Mouse (Mus musculus) adrenal gland, postnatal 4 days (tissue): ENCODE measurements at regions not wholly inside any gene's neighbourhood (a gene's known extent, or its start where the extent isn't known, plus 50 kb on each side); places are given as distances from the start of the nearest gene placed in this dataset.

ENCODE experiments used
- DNase-seq, 2 experiments: peaks; one replicate each; pipeline ENCODE4 v3.0.0; 2021 to 2022; ENCODE audit warnings: low spot score in 2 of 2, mixed read lengths in 2 of 2

DNA sequence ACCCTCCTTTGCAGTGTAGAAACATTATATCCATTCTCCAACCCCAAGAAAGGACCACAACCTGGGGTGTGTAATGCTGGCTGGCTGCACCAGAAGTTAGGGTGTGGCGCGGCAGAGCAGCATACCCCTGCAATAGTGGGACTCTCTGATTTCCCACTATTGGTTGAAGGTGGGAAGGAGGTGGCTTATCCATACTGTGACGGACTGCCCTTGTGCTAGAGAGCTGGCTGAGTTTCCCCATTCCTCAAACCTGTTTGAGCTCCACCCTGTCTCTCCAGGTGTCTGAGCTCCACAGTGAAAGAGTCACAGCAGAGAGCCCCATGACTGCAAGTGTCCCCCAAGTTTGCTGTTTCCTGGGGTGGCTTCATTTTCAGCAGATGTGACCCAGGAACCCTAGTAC, 79.6 kb downstream of the Sik1 start:
- DNase-seq: no peak

GRCm38 (mm10) chr17:31776949-31777607, 78.5 kb downstream of the Sik1 start:
- DNase-seq: no peak

- DNase-seq: no peak
These were observed 77.9 kb downstream of the Sik1 start for GRCm38 (mm10) chr17:31777751-31778150.

DNA sequence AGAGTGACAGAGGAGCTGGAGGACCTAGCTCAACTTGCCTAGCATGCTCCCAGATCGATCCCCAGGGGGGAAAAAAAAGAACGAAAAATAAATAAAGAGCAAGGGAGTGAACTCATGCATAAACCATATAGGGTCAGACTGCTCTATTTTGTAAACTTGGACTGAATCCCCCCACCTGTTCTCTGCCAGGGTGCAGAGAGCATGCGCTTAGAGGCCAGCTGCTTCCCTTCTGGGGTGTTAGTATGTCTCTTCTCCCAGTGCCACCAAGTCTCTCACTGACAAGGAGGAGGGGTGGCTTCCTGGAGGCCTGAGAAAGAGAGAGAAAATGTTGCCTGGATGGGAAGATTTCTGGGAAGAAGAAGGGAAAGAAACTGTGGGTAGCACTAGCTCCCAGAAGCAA, 76.1 kb downstream of the Sik1 start:
- DNase-seq: no peak

GRCm38 (mm10) chr17:31782251-31782650, 73.4 kb downstream of the Sik1 start:
- no peak for DNase-seq

DNA sequence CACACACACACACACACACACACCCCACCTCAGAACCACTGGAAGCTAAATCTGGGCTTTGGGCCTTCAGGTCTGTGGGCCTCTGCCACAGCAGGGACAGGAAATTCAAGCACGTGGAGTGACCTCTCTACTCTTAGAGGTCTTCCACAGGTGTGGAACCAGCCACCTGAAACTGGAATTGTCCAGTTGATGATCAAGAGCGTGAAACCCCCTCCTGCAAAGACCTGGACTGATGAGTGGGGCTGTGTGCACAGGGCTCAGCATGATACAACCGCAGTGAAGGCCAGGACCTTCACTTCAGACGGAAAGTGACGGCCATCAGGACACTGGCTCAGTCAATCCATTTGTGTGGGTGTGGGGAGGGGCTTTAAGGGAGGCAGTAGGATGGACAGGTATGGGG, 72.5 kb downstream of the Sik1 start:
- no peak for DNase-seq

GRCm38 (mm10) chr17:31788316-31788715, 67.3 kb downstream of the Sik1 start:
- DNase-seq: no peak

DNA sequence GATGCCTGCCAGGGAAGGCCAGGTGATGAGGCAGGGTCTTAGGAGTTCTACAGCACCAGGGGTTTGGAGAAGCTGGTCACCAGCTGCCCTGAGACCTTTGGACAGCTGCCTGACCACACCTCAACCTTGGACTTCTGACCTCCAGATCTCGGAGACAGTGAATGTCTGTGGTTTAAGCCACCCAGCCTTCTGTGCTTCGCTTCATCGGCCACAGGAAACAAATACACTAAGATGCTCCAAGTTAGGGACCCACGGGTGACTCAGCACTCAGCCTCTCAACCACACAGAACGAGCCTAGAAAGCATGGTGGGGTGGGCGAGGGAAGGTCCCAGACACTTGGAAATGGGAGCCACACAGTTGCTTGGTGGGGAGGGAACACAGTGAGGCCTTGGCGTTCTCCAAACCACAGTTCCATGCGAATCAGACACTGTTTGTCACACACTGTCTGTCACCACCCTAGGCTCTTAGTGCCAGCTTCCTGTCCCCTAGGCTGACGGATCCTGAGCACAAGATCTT, 66.5 kb downstream of the Sik1 start:
- no peak for DNase-seq

GRCm38 (mm10) chr17:31789906-31790279, 65.7 kb downstream of the Sik1 start:
- no peak for DNase-seq

DNA sequence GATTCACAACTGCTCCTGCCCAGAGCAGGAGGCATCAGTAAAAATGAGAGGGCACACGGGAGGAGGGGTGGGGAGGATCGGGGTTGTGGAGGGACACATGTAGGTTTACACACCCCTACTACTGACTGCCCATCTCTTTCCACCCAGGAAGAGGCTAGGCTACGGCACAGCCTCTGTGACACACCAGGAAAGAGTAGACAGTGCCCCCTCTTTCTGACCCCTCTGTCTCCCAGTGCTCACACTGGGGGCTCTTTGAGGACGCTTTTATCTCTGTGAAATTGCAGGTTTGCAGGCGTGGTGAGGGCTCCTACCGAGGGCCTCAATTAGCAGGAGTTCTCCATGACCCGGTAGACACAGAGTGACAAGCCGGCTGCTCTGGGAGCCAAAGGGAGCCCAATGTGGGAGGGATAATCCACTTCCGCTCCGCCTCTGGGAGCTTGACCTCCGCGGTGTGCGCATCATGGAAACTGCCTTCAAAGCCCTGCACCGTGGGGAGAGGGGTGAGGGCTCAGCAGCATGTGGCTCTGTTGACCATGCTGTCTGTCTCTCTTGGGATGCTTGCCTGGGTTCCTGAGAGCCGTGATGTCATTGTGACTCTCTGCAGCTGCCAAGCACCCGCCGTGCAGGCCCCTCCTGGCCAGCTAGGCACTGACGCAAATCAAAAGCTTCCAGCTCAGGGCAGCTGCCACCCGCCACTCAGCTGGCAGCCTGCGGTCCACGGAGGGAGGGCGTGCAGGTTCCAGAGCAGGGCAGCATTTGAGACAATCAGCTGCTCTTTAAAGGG, 65.1 kb downstream of the Sik1 start:
- DNase-seq: peak in 1 of 2 experiments; percentile 41

GRCm38 (mm10) chr17:31791656-31792055, 63.9 kb downstream of the Sik1 start:
- DNase-seq: no peak

- no peak for DNase-seq
These were observed 62.6 kb downstream of the Sik1 start for GRCm38 (mm10) chr17:31793040-31793439.

DNA sequence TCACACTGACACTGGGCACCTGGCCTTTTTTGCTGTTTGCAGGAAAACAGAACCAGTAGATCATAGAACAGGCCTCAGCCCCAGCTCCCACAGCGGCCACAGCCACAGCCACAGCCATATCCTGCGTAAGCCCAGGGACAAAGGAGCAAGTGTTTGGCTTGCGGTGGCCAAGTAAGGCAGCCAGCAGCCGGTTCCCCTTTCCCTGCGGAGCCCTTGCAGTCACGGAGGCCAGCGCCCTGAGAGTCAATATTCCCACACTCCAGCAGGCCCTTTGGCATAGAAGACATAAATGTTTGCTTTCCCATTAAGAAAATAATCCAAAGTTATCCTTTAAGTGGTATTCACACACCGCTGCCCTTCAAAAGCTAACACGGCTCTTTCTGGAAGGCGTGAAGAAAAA, 62.1 kb downstream of the Sik1 start:
- DNase-seq: no peak

DNA sequence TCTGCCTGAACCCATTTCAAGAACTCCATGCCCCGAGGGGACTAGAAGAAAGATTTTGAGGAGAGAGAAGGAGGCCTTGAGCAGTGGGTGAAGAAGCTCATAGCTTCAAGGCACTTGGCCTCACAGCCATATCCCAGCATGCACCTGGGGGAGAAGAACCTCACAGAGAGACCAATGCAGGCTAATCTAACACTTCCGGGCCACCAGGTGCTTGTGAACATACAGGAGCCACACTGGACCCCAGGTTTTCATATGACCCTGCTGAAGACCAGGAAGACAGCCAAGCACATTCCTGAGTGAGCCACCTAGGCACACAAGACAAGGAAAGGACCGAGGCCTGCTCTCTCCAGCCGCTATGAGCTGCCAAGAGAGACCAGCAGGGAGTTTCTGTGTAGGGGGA, 61.6 kb downstream of the Sik1 start:
- DNase-seq: no peak
